Mouse (Mus musculus): ENCODE measurements at regions not wholly inside any gene's neighbourhood (a gene's known extent, or its start where the extent isn't known, plus 50 kb on each side); places are given as distances from the start of the nearest gene placed in this dataset.

DNA sequence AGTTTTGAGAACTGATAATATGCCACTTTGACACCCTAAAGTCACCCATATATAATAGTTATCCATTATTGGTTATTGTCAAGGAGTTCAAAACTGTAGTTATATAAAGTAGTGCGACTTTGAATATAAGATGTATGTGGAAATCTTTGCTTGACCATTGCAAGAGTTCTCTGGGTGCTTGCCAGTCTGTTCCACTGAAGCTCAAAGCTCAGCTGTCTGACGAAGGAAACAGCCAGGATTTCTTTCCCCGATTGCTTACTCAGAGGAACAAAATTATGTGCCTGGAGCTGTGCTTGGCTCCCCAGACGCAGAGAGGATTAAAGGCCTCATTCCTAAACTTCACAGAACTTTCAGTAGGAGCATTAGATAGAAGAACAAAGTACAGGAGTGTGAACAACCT lies 290.6 kb downstream of the Hsfy2 start:
- TF ChIP-seq POLR2A (IDR thresholded peaks at IDR 0.05; ENCODE audit: low read depth, low read length) (no peak), CTCF (conservative IDR thresholded peaks at IDR 0.05; ENCODE audit: insufficient read depth, insufficient read length, low read depth, low read length) (no peak)

Data from kidney, adult 2 months (tissue).